Mouse (Mus musculus) heart, adult 2 months (tissue): ENCODE results near the gene Echdc3.

Source experiments
- CTCF ChIP-seq: fragments of 200-600 bp; IDR thresholded peaks from 2 replicates; pipeline ENCODE4 v1.8.1; 2022; ENCODE audit warnings: antibody characterized with exemption, mild to moderate bottlenecking, moderate library complexity
- EP300 ChIP-seq: fragments of 200-500 bp; IDR thresholded peaks from 2 replicates; pipeline ENCODE4 v1.6.1; 2011; ENCODE audit warnings: low read depth, low read length, control low read depth; ENCODE audit not compliant: insufficient read depth

GRCm38 (mm10) chr2:6257146-6257545, 44.3 kb upstream of the Echdc3 start:
- no peak for TF ChIP-seq CTCF
- TF ChIP-seq EP300, result no peak
